ENCODE assay signal across 8 mouse cellular contexts in genomic region chr5:135134534-135134933, GRCm38 (mm10). TPM values are rescaled to one million over a fixed set of nuclear protein-coding genes. Genes with fewer than 3 reads are reported as not detected.
DNase-seq lines count a peak whose midpoint lies in the region; ATAC-seq and TF ChIP-seq lines count a peak whose summit lies in the region.

No protein-coding gene starts in this region.

- H3K4me2 ChIP-seq in heart, postnatal 0 days (ENCODE audit: low read depth, low read length), result peak overlapping the region; percentile 42
- H3K4me2 ChIP-seq in limb, embryonic 14.5 days (replicated peaks; ENCODE audit: low read depth, low read length, severe bottlenecking), result peak overlapping the region; percentile 26; the same call in 1 of the 2 replicates
- peak overlapping the region; percentile 45 for H3K4me2 ChIP-seq in midbrain, embryonic 13.5 days (replicated peaks)

- no peak for TF ChIP-seq EP300 in heart, postnatal 0 days (IDR thresholded peaks at IDR 0.05; ENCODE audit: low read depth)

- peak; percentile 18; the same call in 1 of the 2 replicates for ATAC-seq in heart, postnatal 0 days (ENCODE audit: insufficient read depth, low read depth)
- no peak for ATAC-seq in limb, embryonic 14.5 days (ENCODE audit: low FRiP score, low read depth)
- ATAC-seq in midbrain, embryonic 13.5 days, result no peak
- ATAC-seq in frontal cortex, adult (ENCODE audit: low TSS enrichment), result no peak; the same call in 1 of the 2 replicates

- H3K9ac ChIP-seq in heart, postnatal 0 days (replicated peaks; ENCODE audit: low read depth, low read length), result no peak overlapping the region
- no peak overlapping the region for H3K9ac ChIP-seq in limb, embryonic 14.5 days (ENCODE audit: low read depth, low read length, severe bottlenecking)
- no peak overlapping the region for H3K9ac ChIP-seq in midbrain, embryonic 13.5 days (replicated peaks)

- H3K9me3 ChIP-seq in heart, postnatal 0 days (replicated peaks; ENCODE audit: control insufficient read depth, low read length), result no peaks in the 10 kb centered on the region
- H3K9me3 ChIP-seq in limb, embryonic 14.5 days (ENCODE audit: control insufficient read depth, low read length), result no peaks in the 10 kb centered on the region
- H3K9me3 ChIP-seq in midbrain, embryonic 13.5 days, result no peaks in the 10 kb centered on the region

- peaks cover 38% of the 10 kb centered on the region for H3K27me3 ChIP-seq in heart, postnatal 0 days (ENCODE audit: control insufficient read depth, insufficient read depth, low read length)
- peaks cover 36% of the 10 kb centered on the region for H3K27me3 ChIP-seq in limb, embryonic 14.5 days (ENCODE audit: control insufficient read depth, insufficient read depth, low read length)
- peaks cover 36% of the 10 kb centered on the region for H3K27me3 ChIP-seq in midbrain, embryonic 13.5 days

- H3K4me3 ChIP-seq in cortical plate, adult 2 months (ENCODE audit: insufficient read depth, low read length), result no peak overlapping the region
- H3K4me3 ChIP-seq in heart, postnatal 0 days (ENCODE audit: low read depth, low read length), result peak overlapping the region; percentile 16
- H3K4me3 ChIP-seq in limb, embryonic 14.5 days (replicated peaks; ENCODE audit: low read length), result peak overlapping the region; percentile 13; the same call in 1 of the 2 replicates
- H3K4me3 ChIP-seq in midbrain, embryonic 13.5 days (replicated peaks), result peak overlapping the region; percentile 22

- peak; percentile 39 for DNase-seq in right cerebral cortex, postnatal 14 days
- DNase-seq in right cerebral cortex, postnatal 36 days (ENCODE audit: low spot score in 2 of 2), result no peak
- no peak for DNase-seq in heart, postnatal 0 days (ENCODE audit: low spot score)
- no peak for DNase-seq in limb, embryonic 14.5 days (ENCODE audit: low spot score)
- DNase-seq in thymus, postnatal 0 days (ENCODE audit: low spot score), result peak; percentile 51

- no peaks in the 10 kb centered on the region for H3K36me3 ChIP-seq in heart, postnatal 0 days (replicated peaks; ENCODE audit: control insufficient read depth, insufficient read depth, low read length)
- no peaks in the 10 kb centered on the region for H3K36me3 ChIP-seq in limb, embryonic 14.5 days (ENCODE audit: control insufficient read depth, insufficient read depth, low read length)
- no peaks in the 10 kb centered on the region for H3K36me3 ChIP-seq in midbrain, embryonic 13.5 days

- WGBS in heart, postnatal 0 days, result 9% methylated on average over 8 of the region's 8 CpGs
- WGBS in limb, embryonic 14.5 days, result 2% methylated on average over 8 of the region's 8 CpGs
- WGBS in midbrain, embryonic 13.5 days, result 4% methylated on average over 8 of the region's 8 CpGs

- H3K4me1 ChIP-seq in cortical plate, adult 2 months (ENCODE audit: control insufficient read depth, insufficient read depth, low read length), result no peaks in the 10 kb centered on the region
- H3K4me1 ChIP-seq in heart, postnatal 0 days (ENCODE audit: control insufficient read depth, insufficient read depth), result peaks cover 7% of the 10 kb centered on the region; the same call in 1 of the 2 replicates
- H3K4me1 ChIP-seq in limb, embryonic 14.5 days (ENCODE audit: control insufficient read depth, insufficient read depth, low read length), result peaks cover 7% of the 10 kb centered on the region; the same call in 1 of the 2 replicates
- peaks cover 10% of the 10 kb centered on the region for H3K4me1 ChIP-seq in midbrain, embryonic 13.5 days (replicated peaks)

- no peak for TF ChIP-seq POLR2A in cortical plate, adult 2 months (IDR thresholded peaks at IDR 0.05; ENCODE audit: extremely low read depth, insufficient read depth, low read length)
- TF ChIP-seq POLR2A in limb, embryonic 14.5 days (IDR thresholded peaks at IDR 0.05; ENCODE audit: borderline replicate concordance, extremely low read depth, insufficient read depth, insufficient read length), result no peak

- peak; percentile 55; the same call in 1 of the 2 replicates for TF ChIP-seq CTCF in cortical plate, adult 2 months (IDR thresholded peaks at IDR 0.05; ENCODE audit: extremely low read depth, insufficient read depth, low read length)
- peak; percentile 44 for TF ChIP-seq CTCF in heart, postnatal 0 days (IDR thresholded peaks at IDR 0.05; ENCODE audit: low read depth)

- H3K27ac ChIP-seq in cortical plate, adult 2 months (ENCODE audit: insufficient read depth, low read length), result no peak overlapping the region
- H3K27ac ChIP-seq in heart, postnatal 0 days (ENCODE audit: low read depth), result no peak overlapping the region
- no peak overlapping the region for H3K27ac ChIP-seq in limb, embryonic 14.5 days (replicated peaks; ENCODE audit: low read depth, low read length)
- no peak overlapping the region for H3K27ac ChIP-seq in midbrain, embryonic 13.5 days

RNA-seq across cellular contexts. Expression of gene Tbl2, which starts 14.9 kb away (rescaled TPM):
- polyA plus RNA-seq in cortical plate, adult 2 months (2012; rRNA removed), result 11.7 and 11.9 TPM in 2 replicates
- 30.0 and 66.2 TPM in 2 replicates for total RNA-seq in heart, postnatal 0 days (2014; rRNA removed; ENCODE audit: low replicate concordance)
- polyA plus RNA-seq in heart, postnatal 0 days (2015; fragmentation: Nextera tagmentation; extraction: Ambion mirVana), result 10.4 and 11.3 TPM in 2 replicates
- polyA plus RNA-seq in limb, embryonic 14.5 days (2012; rRNA removed), result 23.2 and 25.7 TPM in 2 replicates
- 29.8 and 32.1 TPM in 2 replicates for polyA plus RNA-seq in limb, embryonic 14.5 days (2014; fragmentation: Nextera tagmentation; extraction: Ambion mirVana)
- 13.7 and 14.3 TPM in 2 replicates for polyA plus RNA-seq in midbrain, embryonic 13.5 days (2015; fragmentation: Nextera tagmentation; extraction: Ambion mirVana)
- 13.1 and 13.7 TPM in 2 replicates for polyA plus RNA-seq in thymus, postnatal 0 days (2015; fragmentation: Nextera tagmentation; extraction: Ambion mirVana)

RNA-seq across cellular contexts. Expression of gene Bcl7b, which starts 33.5 kb away (rescaled TPM):
- 43.7 and 45.3 TPM in 2 replicates for polyA plus RNA-seq in cortical plate, adult 2 months (2012; rRNA removed)
- 10.6 and 23.2 TPM in 2 replicates for total RNA-seq in heart, postnatal 0 days (2014; rRNA removed; ENCODE audit: low replicate concordance)
- polyA plus RNA-seq in heart, postnatal 0 days (2015; fragmentation: Nextera tagmentation; extraction: Ambion mirVana), result 51.8 and 54.5 TPM in 2 replicates
- 20.6 and 24.6 TPM in 2 replicates for polyA plus RNA-seq in limb, embryonic 14.5 days (2012; rRNA removed)
- 43.3 and 46.2 TPM in 2 replicates for polyA plus RNA-seq in limb, embryonic 14.5 days (2014; fragmentation: Nextera tagmentation; extraction: Ambion mirVana)
- polyA plus RNA-seq in midbrain, embryonic 13.5 days (2015; fragmentation: Nextera tagmentation; extraction: Ambion mirVana), result 49.6 and 51.2 TPM in 2 replicates
- 88.1 and 99.0 TPM in 2 replicates for polyA plus RNA-seq in thymus, postnatal 0 days (2015; fragmentation: Nextera tagmentation; extraction: Ambion mirVana)

RNA-seq across cellular contexts. Expression of gene Mlxipl, which starts 44.8 kb away (rescaled TPM):
- polyA plus RNA-seq in cortical plate, adult 2 months (2012; rRNA removed), result 4.2 and 5.0 TPM in 2 replicates
- 1.2 and 16.0 TPM in 2 replicates for total RNA-seq in heart, postnatal 0 days (2014; rRNA removed; ENCODE audit: low replicate concordance)
- polyA plus RNA-seq in heart, postnatal 0 days (2015; fragmentation: Nextera tagmentation; extraction: Ambion mirVana), result 3.4 and 5.3 TPM in 2 replicates
- polyA plus RNA-seq in limb, embryonic 14.5 days (2012; rRNA removed), result 3.3 and 5.3 TPM in 2 replicates
- 0.54 and 1.6 TPM in 2 replicates for polyA plus RNA-seq in limb, embryonic 14.5 days (2014; fragmentation: Nextera tagmentation; extraction: Ambion mirVana)
- polyA plus RNA-seq in midbrain, embryonic 13.5 days (2015; fragmentation: Nextera tagmentation; extraction: Ambion mirVana), result 1.2 and 1.6 TPM in 2 replicates
- polyA plus RNA-seq in thymus, postnatal 0 days (2015; fragmentation: Nextera tagmentation; extraction: Ambion mirVana), result 0.38 and 0.39 TPM in 2 replicates

RNA-seq across cellular contexts. Expression of gene Baz1b, which starts 52.5 kb away (rescaled TPM):
- 58.4 and 61.7 TPM in 2 replicates for polyA plus RNA-seq in cortical plate, adult 2 months (2012; rRNA removed)
- 21.3 and 30.0 TPM in 2 replicates for total RNA-seq in heart, postnatal 0 days (2014; rRNA removed; ENCODE audit: low replicate concordance)
- 11.9 and 13.1 TPM in 2 replicates for polyA plus RNA-seq in heart, postnatal 0 days (2015; fragmentation: Nextera tagmentation; extraction: Ambion mirVana)
- polyA plus RNA-seq in limb, embryonic 14.5 days (2012; rRNA removed), result 72.7 and 73.0 TPM in 2 replicates
- 52.3 and 58.8 TPM in 2 replicates for polyA plus RNA-seq in limb, embryonic 14.5 days (2014; fragmentation: Nextera tagmentation; extraction: Ambion mirVana)
- polyA plus RNA-seq in midbrain, embryonic 13.5 days (2015; fragmentation: Nextera tagmentation; extraction: Ambion mirVana), result 40.0 and 44.3 TPM in 2 replicates
- polyA plus RNA-seq in thymus, postnatal 0 days (2015; fragmentation: Nextera tagmentation; extraction: Ambion mirVana), result 34.5 and 37.0 TPM in 2 replicates

RNA-seq across cellular contexts. Expression of gene Vps37d, which starts 56.5 kb away (rescaled TPM):
- polyA plus RNA-seq in cortical plate, adult 2 months (2012; rRNA removed), result 26.6 and 29.4 TPM in 2 replicates
- total RNA-seq in heart, postnatal 0 days (2014; rRNA removed; ENCODE audit: low replicate concordance), result 3.7 and 5.6 TPM in 2 replicates
- polyA plus RNA-seq in heart, postnatal 0 days (2015; fragmentation: Nextera tagmentation; extraction: Ambion mirVana), result 1.0 and 1.1 TPM in 2 replicates
- 24.5 and 32.0 TPM in 2 replicates for polyA plus RNA-seq in limb, embryonic 14.5 days (2012; rRNA removed)
- 10.7 and 12.3 TPM in 2 replicates for polyA plus RNA-seq in limb, embryonic 14.5 days (2014; fragmentation: Nextera tagmentation; extraction: Ambion mirVana)
- 24.0 and 32.1 TPM in 2 replicates for polyA plus RNA-seq in midbrain, embryonic 13.5 days (2015; fragmentation: Nextera tagmentation; extraction: Ambion mirVana)
- 1.6 and 1.7 TPM in 2 replicates for polyA plus RNA-seq in thymus, postnatal 0 days (2015; fragmentation: Nextera tagmentation; extraction: Ambion mirVana)

Comparison
In these comparisons a context has a peak if more than half of its experiments do, and no peak if none do; other contexts are left out.
1. DNase-seq: peak in right cerebral cortex, postnatal 14 days (single experiment) and thymus, postnatal 0 days (single experiment); none in right cerebral cortex, postnatal 36 days (0 of 2), heart, postnatal 0 days (single experiment) and limb, embryonic 14.5 days (single experiment).
2. Peak in every context shown above with its lines, with median percentiles within 50 percentile points of each other: H3K4me2 ChIP-seq.